Comparison of ENCODE assay signal across 21 mouse cellular contexts in genomic region chr9:107322461-107323050, GRCm38 (mm10). TPM values are rescaled to one million over a fixed set of nuclear protein-coding genes. Genes with fewer than 3 reads are reported as not detected.
DNase-seq lines count a peak whose midpoint lies in the region; ATAC-seq and TF ChIP-seq lines count a peak whose summit lies in the region.
"Had no signal": no experiment of that assay in that cellular context is flagged by ENCODE, and none has a peak within 500 bp of the region (broad histone marks: within the 10 kb centered on the region; RNA-seq: fewer than 3 reads in every experiment).

No protein-coding gene starts in this region.

- WGBS in heart, adult 2 months, result 71% methylated on average over 8 of the region's 8 CpGs
- WGBS in kidney, embryonic 16.5 days, result 66% methylated on average over 8 of the region's 8 CpGs
- 67% methylated on average over 8 of the region's 8 CpGs for WGBS in stomach, embryonic 14.5 days
- WGBS in neural tube, embryonic 15.5 days, result 86% methylated on average over 8 of the region's 8 CpGs

- peaks cover 17% of the 10 kb centered on the region for H3K4me1 ChIP-seq in heart, adult 2 months (ENCODE audit: control insufficient read depth, insufficient read depth, low read length)
- H3K4me1 ChIP-seq in kidney, embryonic 16.5 days (ENCODE audit: insufficient read depth, low read length), result peaks cover 19% of the 10 kb centered on the region
- H3K4me1 ChIP-seq in stomach, embryonic 14.5 days (ENCODE audit: control insufficient read depth, insufficient read depth, low read length), result no peaks in the 10 kb centered on the region
- H3K4me1 ChIP-seq in neural tube, embryonic 15.5 days, result no peaks in the 10 kb centered on the region
- H3K4me1 ChIP-seq: forebrain, embryonic 13.5 days; hindbrain, embryonic 13.5 days; liver, embryonic 15.5 days; neural tube, embryonic 13.5 days had no signal

- peak overlapping the region; percentile 73 for H3K27ac ChIP-seq in heart, adult 2 months
- peak overlapping the region; percentile 64 for H3K27ac ChIP-seq in kidney, embryonic 16.5 days (ENCODE audit: low read length)
- no peak overlapping the region for H3K27ac ChIP-seq in stomach, embryonic 14.5 days (ENCODE audit: low read length)
- no peak overlapping the region for H3K27ac ChIP-seq in neural tube, embryonic 15.5 days (replicated peaks)
- H3K27ac ChIP-seq: forebrain, embryonic 13.5 days; hindbrain, embryonic 13.5 days; limb, embryonic 15.5 days; liver, embryonic 15.5 days had no signal

- H3K36me3 ChIP-seq in heart, adult 2 months (ENCODE audit: control insufficient read depth, insufficient read depth, low read length), result peaks cover 2% of the 10 kb centered on the region
- H3K36me3 ChIP-seq in kidney, embryonic 16.5 days (ENCODE audit: insufficient read depth, low read length), result no peaks in the 10 kb centered on the region
- no peaks in the 10 kb centered on the region for H3K36me3 ChIP-seq in stomach, embryonic 14.5 days (ENCODE audit: control insufficient read depth, insufficient read depth, low read length)
- peaks cover 5% of the 10 kb centered on the region; the same call in 1 of the 2 replicates for H3K36me3 ChIP-seq in neural tube, embryonic 15.5 days
- H3K36me3 ChIP-seq: limb, embryonic 15.5 days; liver, embryonic 15.5 days had no signal

- TF ChIP-seq POLR2A in heart, adult 2 months (IDR thresholded peaks at IDR 0.05; ENCODE audit: insufficient read depth, low read depth, low read length), result no peak

- no peak overlapping the region for H3K4me3 ChIP-seq in heart, adult 2 months
- no peak overlapping the region for H3K4me3 ChIP-seq in kidney, embryonic 16.5 days (ENCODE audit: low read length)
- no peak overlapping the region for H3K4me3 ChIP-seq in stomach, embryonic 14.5 days (ENCODE audit: low read depth, low read length)
- H3K4me3 ChIP-seq in neural tube, embryonic 15.5 days (replicated peaks), result no peak overlapping the region
- H3K4me3 ChIP-seq: forebrain, embryonic 13.5 days; hindbrain, embryonic 13.5 days; limb, embryonic 15.5 days; liver, embryonic 15.5 days; megakaryocyte, embryonic 14.5 days; neural tube, embryonic 13.5 days had no signal

- no peaks in the 10 kb centered on the region for H3K27me3 ChIP-seq in heart, adult 2 months (ENCODE audit: control insufficient read depth, insufficient read depth, low read length)
- H3K27me3 ChIP-seq in kidney, embryonic 16.5 days (ENCODE audit: insufficient read depth, low read length), result no peaks in the 10 kb centered on the region
- no peaks in the 10 kb centered on the region for H3K27me3 ChIP-seq in stomach, embryonic 14.5 days (ENCODE audit: control insufficient read depth, insufficient read depth, low read length)
- H3K27me3 ChIP-seq in neural tube, embryonic 15.5 days (replicated peaks), result no peaks in the 10 kb centered on the region
- H3K27me3 ChIP-seq: CH12.LX; forebrain, embryonic 13.5 days; hindbrain, embryonic 13.5 days; limb, embryonic 15.5 days; liver, embryonic 15.5 days; megakaryocyte, embryonic 14.5 days; neural tube, embryonic 13.5 days had no signal

- no peak for TF ChIP-seq CTCF in heart, adult 2 months (IDR thresholded peaks at IDR 0.05)

- no peak for DNase-seq in heart, adult 2 months
- no peak for DNase-seq in heart, adult 9 months (ENCODE audit: low spot score in 2 of 2)
- no peak for DNase-seq in kidney, postnatal 14 days
- DNase-seq in fat pad, adult 2 months (ENCODE audit: extremely low read depth, low read depth, low spot score), result peak; percentile 85
- DNase-seq: adrenal gland, postnatal 14 days; cerebellum, adult 11 months; cerebellum, postnatal 25 days; embryo, embryonic 11 days; gastrocnemius, postnatal 14 days; midbrain, embryonic 14.5 days; thymus, adult 2 months had no signal

- no peak overlapping the region for H3K9ac ChIP-seq in heart, adult 2 months (ENCODE audit: low read depth, low read length)
- H3K9ac ChIP-seq in kidney, embryonic 16.5 days (replicated peaks; ENCODE audit: low read length), result no peak overlapping the region
- no peak overlapping the region for H3K9ac ChIP-seq in stomach, embryonic 14.5 days (replicated peaks; ENCODE audit: low read depth, low read length)
- no peak overlapping the region for H3K9ac ChIP-seq in neural tube, embryonic 15.5 days (replicated peaks)
- H3K9ac ChIP-seq: forebrain, embryonic 13.5 days; hindbrain, embryonic 13.5 days; limb, embryonic 15.5 days; liver, embryonic 15.5 days; neural tube, embryonic 13.5 days had no signal

- no peak overlapping the region for H3K4me2 ChIP-seq in kidney, embryonic 16.5 days (replicated peaks; ENCODE audit: low read depth, low read length)
- no peak overlapping the region for H3K4me2 ChIP-seq in stomach, embryonic 14.5 days (replicated peaks; ENCODE audit: low read depth, low read length)
- no peak overlapping the region for H3K4me2 ChIP-seq in neural tube, embryonic 15.5 days
- H3K4me2 ChIP-seq: forebrain, embryonic 13.5 days; hindbrain, embryonic 13.5 days; limb, embryonic 15.5 days; liver, embryonic 15.5 days; neural tube, embryonic 13.5 days had no signal

- intact Hi-C loops in heart, adult 2 months (cut with DNase I), result loop anchor here (2.0 kb wide), 1 partner anchor 14 kb away; no protein-coding TSS in a partner anchor

- no peak for ATAC-seq in kidney, embryonic 16.5 days (ENCODE audit: low FRiP score, low TSS enrichment)
- 0 out of 2 replicates have a peak, but pooled peaks have one; percentile 23 for ATAC-seq in stomach, embryonic 14.5 days (ENCODE audit: insufficient number of reproducible peaks, insufficient read depth, low FRiP score, low read depth)
- no peak for ATAC-seq in neural tube, embryonic 15.5 days (ENCODE audit: low FRiP score)
- ATAC-seq: forebrain, embryonic 13.5 days had no signal

- TF ChIP-seq EP300 in heart, adult 2 months (IDR thresholded peaks at IDR 0.05; ENCODE audit: insufficient read depth, low read depth, low read length), result no peak

- no peaks in the 10 kb centered on the region for H3K9me3 ChIP-seq in kidney, embryonic 16.5 days (ENCODE audit: low read length)
- no peaks in the 10 kb centered on the region for H3K9me3 ChIP-seq in stomach, embryonic 14.5 days (ENCODE audit: control insufficient read depth, low read depth, low read length)
- H3K9me3 ChIP-seq in neural tube, embryonic 15.5 days (replicated peaks), result no peaks in the 10 kb centered on the region
- H3K9me3 ChIP-seq: forebrain, embryonic 13.5 days; hindbrain, embryonic 13.5 days; limb, embryonic 15.5 days; liver, embryonic 15.5 days; megakaryocyte, embryonic 14.5 days; neural tube, embryonic 13.5 days had no signal

- no peaks in the 10 kb centered on the region for H3K79me2 ChIP-seq in heart, adult 2 months (replicated peaks; ENCODE audit: control insufficient read depth, insufficient read depth, low read length)

RNA-seq across cellular contexts. Expression of gene Hemk1, which starts 15.6 kb away (rescaled TPM):
- 10 to 100 TPM; 21.2 to 21.4 TPM for total RNA-seq in heart, adult 2 months (2021)
- 30.3 and 37.0 TPM in 2 replicates for polyA plus RNA-seq in heart, adult 2 months (2012; rRNA removed)
- 12.6 and 13.2 TPM in 2 replicates for polyA plus RNA-seq in kidney, embryonic 16.5 days (2015; fragmentation: Nextera tagmentation; extraction: Ambion mirVana)
- 12.4 and 12.9 TPM in 2 replicates for polyA plus RNA-seq in stomach, embryonic 14.5 days (2014; fragmentation: Nextera tagmentation; extraction: Ambion mirVana)
- polyA plus RNA-seq in neural tube, embryonic 15.5 days (2015; fragmentation: Nextera tagmentation; extraction: Ambion mirVana), result 16.3 and 18.2 TPM in 2 replicates

RNA-seq across cellular contexts. Expression of gene 6430571L13Rik, which starts 17.8 kb away (rescaled TPM):
- total RNA-seq in heart, adult 2 months (2021), result 1 to 10 TPM; 5.2 to 6.5 TPM
- polyA plus RNA-seq in heart, adult 2 months (2012; rRNA removed), result 4.1 and 5.0 TPM in 2 replicates
- polyA plus RNA-seq in kidney, embryonic 16.5 days (2015; fragmentation: Nextera tagmentation; extraction: Ambion mirVana), result 0.82 and 1.2 TPM in 2 replicates
- 0.13 and 0.19 TPM in 2 replicates for polyA plus RNA-seq in stomach, embryonic 14.5 days (2014; fragmentation: Nextera tagmentation; extraction: Ambion mirVana)
- polyA plus RNA-seq in neural tube, embryonic 15.5 days (2015; fragmentation: Nextera tagmentation; extraction: Ambion mirVana), result 7.8 and 9.1 TPM in 2 replicates

RNA-seq across cellular contexts. Expression of gene Cish, which starts 26.7 kb away (rescaled TPM):
- total RNA-seq in heart, adult 2 months (2021), result 100 to 1,000 TPM; 151 to 167 TPM
- polyA plus RNA-seq in heart, adult 2 months (2012; rRNA removed), result 89.8 and 118 TPM in 2 replicates
- polyA plus RNA-seq in kidney, embryonic 16.5 days (2015; fragmentation: Nextera tagmentation; extraction: Ambion mirVana), result 19.5 and 19.9 TPM in 2 replicates
- 8.0 and 9.5 TPM in 2 replicates for polyA plus RNA-seq in stomach, embryonic 14.5 days (2014; fragmentation: Nextera tagmentation; extraction: Ambion mirVana)
- polyA plus RNA-seq in neural tube, embryonic 15.5 days (2015; fragmentation: Nextera tagmentation; extraction: Ambion mirVana), result 12.6 and 15.5 TPM in 2 replicates

RNA-seq across cellular contexts. Expression of gene Mapkapk3, which starts 32.9 kb away (rescaled TPM):
- total RNA-seq in heart, adult 2 months (2021), result 10 to 100 TPM; 29.0 to 36.0 TPM
- polyA plus RNA-seq in heart, adult 2 months (2012; rRNA removed), result 26.1 and 40.8 TPM in 2 replicates
- polyA plus RNA-seq in kidney, embryonic 16.5 days (2015; fragmentation: Nextera tagmentation; extraction: Ambion mirVana), result 9.4 and 11.3 TPM in 2 replicates
- 24.8 and 27.8 TPM in 2 replicates for polyA plus RNA-seq in stomach, embryonic 14.5 days (2014; fragmentation: Nextera tagmentation; extraction: Ambion mirVana)
- polyA plus RNA-seq in neural tube, embryonic 15.5 days (2015; fragmentation: Nextera tagmentation; extraction: Ambion mirVana), result 2.2 and 9.4 TPM in 2 replicates

Comparison
In these comparisons a context has a peak if more than half of its experiments do, and no peak if none do; other contexts are left out.
1. H3K27ac ChIP-seq: peak in heart, adult 2 months (single experiment) and kidney, embryonic 16.5 days (single experiment); none in stomach, embryonic 14.5 days (single experiment) and neural tube, embryonic 15.5 days (single experiment).